Mouse (Mus musculus) testis, adult 2 months (tissue): ENCODE results near the gene Vmn1r208. TPM values are rescaled to one million over a fixed set of nuclear protein-coding genes. Genes with fewer than 3 reads are reported as not detected.
"Not testable (repeated sequence)": the region's sequence is repeated elsewhere in the genome, so short reads cannot be mapped to it uniquely, and the experiment has no call there.

Source experiments
- H3K27ac ChIP-seq: fragments of 200-500 bp; 2 replicates; pipeline ENCODE4 v1.5.1; 2012; ENCODE audit warnings: low read depth, low read length; ENCODE audit not compliant: control insufficient read depth, insufficient read depth
- H3K27me3 ChIP-seq: fragments of 200-500 bp; 2 replicates; pipeline ENCODE4 v1.6.1; 2012; ENCODE audit warnings: mild to moderate bottlenecking, low read length, moderate library complexity; ENCODE audit not compliant: control insufficient read depth, insufficient read depth
- H3K36me3 ChIP-seq: fragments of 200-500 bp; 2 replicates; pipeline ENCODE4 v1.6.1; 2012; ENCODE audit warnings: mild to moderate bottlenecking, low read length; ENCODE audit not compliant: control insufficient read depth, insufficient read depth
- H3K4me1 ChIP-seq: fragments of 200-500 bp; 2 replicates; pipeline ENCODE4 v1.6.1; 2012; ENCODE audit warnings: low read length; ENCODE audit not compliant: control insufficient read depth, insufficient read depth
- H3K4me3 ChIP-seq: fragments of 200-500 bp; 2 replicates; pipeline ENCODE4 v1.5.1; 2012; ENCODE audit warnings: low read depth, mild to moderate bottlenecking, low read length, moderate library complexity, mixed read lengths; ENCODE audit not compliant: control insufficient read depth
- CTCF ChIP-seq: fragments of 200-500 bp; IDR thresholded peaks from 2 replicates; pipeline ENCODE4 v1.5.1; 2012; ENCODE audit warnings: low read depth, mild to moderate bottlenecking, inconsistent platforms, low read length, moderate library complexity; ENCODE audit not compliant: control insufficient read depth, insufficient read depth, insufficient replicate concordance
- POLR2A ChIP-seq: fragments of 200-500 bp; IDR thresholded peaks from 2 replicates; pipeline ENCODE4 v1.6.1; 2012; ENCODE audit warnings: low read depth, mild to moderate bottlenecking, inconsistent platforms, low read length, moderate library complexity; ENCODE audit not compliant: control insufficient read depth
- polyA plus RNA-seq: library from polyadenylated mRNA; depleted of rRNA; stranded (reverse); fragments of >200 nt; gene quantifications from 2 replicates; pipeline ENCODE4 v1.2.3, GENCODE M21; 2012; rRNA removed

Vmn1r208 gene
- not detected in 2 replicates for polyA plus RNA-seq

DNA sequence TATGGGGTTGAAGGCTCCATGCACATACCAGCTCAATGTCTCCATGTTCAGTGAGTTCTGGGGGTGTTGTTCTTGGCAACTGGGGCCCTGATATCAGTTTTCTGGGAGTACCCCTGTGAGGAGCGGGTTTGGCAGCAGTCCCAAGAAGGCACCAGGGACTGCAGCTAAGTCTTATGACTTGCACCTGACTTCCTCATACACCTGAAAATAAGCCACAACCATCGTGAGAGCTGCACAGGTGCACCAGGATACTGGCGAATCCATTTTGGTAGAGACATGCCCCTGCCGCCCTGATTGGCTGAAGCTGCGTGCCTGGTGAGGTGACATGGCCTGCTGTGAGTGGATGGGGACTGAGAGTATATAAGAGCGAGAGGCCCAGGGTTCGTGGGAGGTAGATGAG, at the start of gene Vmn1r208:
Vmn1r208 (minus strand) TSS at position 101 of the 400 bp plus-strand sequence.
- H3K36me3 ChIP-seq, H3K27me3 ChIP-seq, H3K4me1 ChIP-seq, H3K27ac ChIP-seq, H3K4me3 ChIP-seq: not testable (repeated sequence)

DNA sequence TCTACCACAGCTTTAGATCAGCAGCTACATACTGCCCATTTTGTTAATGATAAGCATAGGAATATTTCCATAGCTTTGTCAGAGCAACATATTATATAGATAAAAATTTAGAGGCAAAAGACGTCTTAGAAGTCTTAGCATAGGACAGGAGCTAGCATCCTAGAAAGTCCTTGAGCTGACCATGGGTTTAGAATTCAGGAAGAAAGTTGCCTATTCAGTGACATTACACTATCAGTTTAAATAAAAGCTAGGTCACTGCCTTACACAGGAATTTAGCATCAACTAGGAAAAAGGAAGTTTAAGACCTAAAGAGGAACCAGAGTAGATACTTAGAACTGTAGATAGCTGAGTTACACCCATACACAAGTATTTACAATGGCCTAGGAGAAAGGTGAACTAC, 44.4 kb upstream of the Vmn1r208 start:
- H3K36me3 ChIP-seq, H3K27ac ChIP-seq, H3K4me1 ChIP-seq, H3K27me3 ChIP-seq, H3K4me3 ChIP-seq: not testable (repeated sequence)

GRCm38 (mm10) chr13:22809582-22809981, 32.4 kb upstream of the Vmn1r208 start, which contains the start of gene Vmn1r209:
Gene Vmn1r209 (minus strand): TSS chr13:22809682.
- not testable (repeated sequence) for H3K4me1 ChIP-seq

DNA sequence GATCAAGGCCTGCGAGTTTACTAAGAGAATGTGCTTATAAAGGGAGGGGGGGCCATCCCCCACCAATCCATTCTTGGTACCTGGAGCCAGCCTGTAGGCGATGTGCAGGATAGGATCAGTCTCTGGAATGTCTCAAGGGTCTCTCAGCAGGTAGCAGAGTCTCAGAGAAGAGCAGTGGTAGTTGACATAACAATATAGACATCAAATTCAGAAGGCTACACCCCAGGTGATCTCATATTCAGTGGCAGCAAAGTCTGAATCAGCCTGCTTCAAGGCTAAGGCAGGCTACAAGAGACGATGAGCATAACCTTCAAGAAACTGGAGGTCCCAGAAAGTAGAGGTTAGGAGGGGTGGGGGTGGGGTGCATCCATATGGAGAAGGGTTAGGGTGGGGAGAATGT, 10.9 kb upstream of the Vmn1r208 start:
- H3K27me3 ChIP-seq, H3K36me3 ChIP-seq, H3K4me1 ChIP-seq, H3K27ac ChIP-seq, H3K4me3 ChIP-seq: not testable (repeated sequence)

More at GRCm38 (mm10) chr13:22809582-22809981, 32.4 kb upstream of the Vmn1r208 start, which contains the start of gene Vmn1r209:
- H3K36me3 ChIP-seq, H3K27ac ChIP-seq, H3K4me3 ChIP-seq, H3K27me3 ChIP-seq: not testable (repeated sequence)

DNA sequence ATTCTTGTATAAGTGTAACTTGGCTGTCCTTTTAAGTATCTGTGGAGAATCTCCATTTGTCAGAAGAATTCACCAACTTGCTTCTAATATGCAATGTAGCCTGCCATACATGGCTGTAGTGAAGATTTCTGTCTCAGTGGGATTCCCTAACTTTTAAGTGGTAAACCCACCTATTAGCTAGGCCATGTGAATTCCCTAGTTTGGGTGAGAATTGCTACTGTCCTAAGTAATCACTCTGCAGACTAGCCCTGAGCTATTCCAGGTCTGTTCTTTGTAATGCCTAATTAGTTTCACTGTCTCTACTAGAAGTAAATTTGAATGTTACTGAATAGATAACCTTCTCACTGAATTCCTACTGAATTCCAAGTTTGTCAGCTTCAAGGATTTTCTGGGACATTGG, 7.0 kb upstream of the Vmn1r208 start:
- H3K4me1 ChIP-seq, H3K36me3 ChIP-seq, H3K27ac ChIP-seq, H3K27me3 ChIP-seq, H3K4me3 ChIP-seq: not testable (repeated sequence)

- not testable (repeated sequence) for H3K4me1 ChIP-seq, H3K4me3 ChIP-seq, H3K27me3 ChIP-seq, H3K36me3 ChIP-seq, H3K27ac ChIP-seq
Measured at GRCm38 (mm10) chr13:22771592-22771991, 5.6 kb downstream of the Vmn1r208 start.

DNA sequence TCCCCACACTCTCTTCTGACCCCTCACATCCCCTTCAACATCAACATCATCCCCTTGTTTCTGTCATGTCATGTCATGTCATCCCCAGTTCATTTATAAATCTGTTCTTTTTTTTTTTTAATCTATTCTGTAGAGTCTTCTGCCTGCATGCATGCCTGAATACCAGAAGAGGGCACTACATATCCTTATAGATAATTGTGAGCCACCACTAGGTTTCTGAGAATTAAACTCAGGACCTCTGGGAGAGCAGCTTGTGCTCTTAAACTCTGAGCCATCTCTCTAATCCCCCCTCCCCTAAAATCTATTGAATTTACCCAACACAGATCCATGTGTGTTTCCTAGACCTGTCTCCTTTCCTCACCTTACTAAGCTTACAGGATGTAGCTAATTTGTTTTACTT, 29.7 kb downstream of the Vmn1r208 start:
- Histone ChIP-seq H3K36me3 (no peaks in the 10 kb centered on the region), H3K27me3 (no peaks in the 10 kb centered on the region), H3K4me1 (no peaks in the 10 kb centered on the region), H3K27ac (no peak overlapping the region), H3K4me3 (no peak overlapping the region)
- TF ChIP-seq POLR2A: no peak
- TF ChIP-seq CTCF: no peak

GRCm38 (mm10) chr13:22729529-22729928, 47.7 kb downstream of the Vmn1r208 start, which contains the start of gene Vmn1r207-ps:
Gene Vmn1r207-ps (minus strand): TSS chr13:22729629.
- H3K4me3 ChIP-seq, H3K27me3 ChIP-seq, H3K36me3 ChIP-seq: not testable (repeated sequence)

More at GRCm38 (mm10) chr13:22729529-22729928, 47.7 kb downstream of the Vmn1r208 start, which contains the start of gene Vmn1r207-ps:
- not testable (repeated sequence) for H3K27ac ChIP-seq, H3K4me1 ChIP-seq

Other genes with a start within 250 kb of the Vmn1r208 start
- not detected in 2 replicates for gene Vmn1r204, start 224.2 kb downstream of the Vmn1r208 start, polyA plus RNA-seq
- gene Vmn1r205, start 184.4 kb downstream of the Vmn1r208 start, polyA plus RNA-seq: not detected in 2 replicates
- gene Vmn1r206, start 153.1 kb downstream of the Vmn1r208 start, polyA plus RNA-seq: not detected in 2 replicates
- gene Vmn1r207-ps, start 47.8 kb downstream of the Vmn1r208 start, polyA plus RNA-seq: not detected in 2 replicates
- gene Vmn1r209, start 32.3 kb upstream of the Vmn1r208 start, polyA plus RNA-seq: not detected in 2 replicates
- not detected in 2 replicates for gene Vmn1r210, start 53.9 kb upstream of the Vmn1r208 start, polyA plus RNA-seq
- gene Vmn1r211, start 80.2 kb upstream of the Vmn1r208 start, polyA plus RNA-seq: not detected in 2 replicates
- not detected in 2 replicates for gene Vmn1r212, start 106.8 kb upstream of the Vmn1r208 start, polyA plus RNA-seq
- not detected in 2 replicates for gene Vmn1r213, start 230.3 kb upstream of the Vmn1r208 start, polyA plus RNA-seq